Mouse (Mus musculus) midbrain, embryonic 10.5 days (tissue): ENCODE measurements around the gene Rdh19. TPM values are rescaled to one million over a fixed set of nuclear protein-coding genes. Genes with fewer than 3 reads are reported as not detected.
"Not testable (repeated sequence)": the region's sequence is repeated elsewhere in the genome, so short reads cannot be mapped to it uniquely, and the experiment has no call there.

Source experiments
- DNase-seq: peaks from one replicate; pipeline ENCODE4 v3.0.0-alpha.2; 2017; ENCODE audit warnings: low spot score
- H3K27ac ChIP-seq: fragments of 300-500 bp; sonication (generic); replicated peaks from 2 replicates; pipeline ENCODE4 v1.5.1; 2016; ENCODE audit warnings: mild to moderate bottlenecking
- H3K27me3 ChIP-seq: fragments of 300-500 bp; sonication (generic); 2 replicates; pipeline ENCODE4 v1.6.1; 2016; ENCODE audit warnings: low read depth, mild to moderate bottlenecking; ENCODE audit not compliant: poor library complexity, severe bottlenecking
- H3K36me3 ChIP-seq: fragments of 300-500 bp; sonication (generic); 2 replicates; pipeline ENCODE4 v1.6.1; 2016; ENCODE audit warnings: mild to moderate bottlenecking, moderate library complexity
- H3K4me1 ChIP-seq: fragments of 300-500 bp; sonication (generic); 2 replicates; pipeline ENCODE4 v1.6.1; 2016
- H3K4me3 ChIP-seq: fragments of 300-500 bp; sonication (generic); 2 replicates; pipeline ENCODE4 v1.5.1; 2016; ENCODE audit warnings: mild to moderate bottlenecking, moderate library complexity
- H3K9me3 ChIP-seq: fragments of 300-500 bp; sonication (generic); replicated peaks from 2 replicates; pipeline ENCODE4 v1.6.1; 2016; ENCODE audit warnings: mild to moderate bottlenecking
- WGBS: fragments of 180-500 bp; shearing (Covaris S2); methylation state at CpG from one replicate; pipeline ENCODE4 v1.1.7; 2016; 5-methylcytosine and 5-hydroxymethylcytosine counted together
- polyA plus RNA-seq: library from polyadenylated mRNA; unstranded; fragments of >200 nt; fragmentation: Nextera tagmentation; extraction: Ambion mirVana; gene quantifications from 2 replicates; pipeline ENCODE4 v1.2.1, GENCODE M21; 2016

The Rdh19 gene
- polyA plus RNA-seq, 1 experiment from 2014 or later, result not detected

GRCm38 (mm10) chr10:127886971-127887370 lies 37.2 kb downstream of the Rdh19 start:
- no peaks in the 10 kb centered on the region for H3K36me3 ChIP-seq
- 85% methylated on average over 4 of the region's 4 CpGs for WGBS
- no peak for DNase-seq
- peaks cover 7% of the 10 kb centered on the region; the same call in 1 of the 2 replicates for H3K4me1 ChIP-seq
- H3K27me3 ChIP-seq, result no peaks in the 10 kb centered on the region
- H3K9me3 ChIP-seq, result no peaks in the 10 kb centered on the region
- no peak overlapping the region for H3K4me3 ChIP-seq
- H3K27ac ChIP-seq, result no peak overlapping the region

GRCm38 (mm10) chr10:127888605-127889004 lies 38.9 kb downstream of the Rdh19 start, which contains the start of gene Rdh7:
Gene Rdh7, minus strand, starts transcription at chr10:127888817.
- no peak within 1 kb of the TSS for H3K4me3 ChIP-seq
- no peak within 1 kb of the TSS for H3K27ac ChIP-seq
- H3K4me1 ChIP-seq, result peaks cover 7% of the 10 kb centered on the region; the same call in 1 of the 2 replicates
- no peaks in the 10 kb centered on the region for H3K36me3 ChIP-seq
- no peaks in the 10 kb centered on the region for H3K27me3 ChIP-seq
- DNase-seq, result no peak
- no peaks in the 10 kb centered on the region for H3K9me3 ChIP-seq

- DNase-seq, result no peak
- Histone ChIP-seq H3K4me3 (no peak overlapping the region), H3K4me1 (peaks cover 7% of the 10 kb centered on the region; the same call in 1 of the 2 replicates), H3K27me3 (no peaks in the 10 kb centered on the region), H3K9me3 (no peaks in the 10 kb centered on the region), H3K27ac (no peak overlapping the region), H3K36me3 (no peaks in the 10 kb centered on the region)
- 76% methylated on average over 1 of the region's 1 CpGs for WGBS
Measured at GRCm38 (mm10) chr10:127891481-127891880, 41.8 kb downstream of the Rdh19 start.

- not testable (repeated sequence) for H3K36me3 ChIP-seq
- WGBS, result 62% methylated on average over 5 of the region's 5 CpGs
Measured at GRCm38 (mm10) chr10:127893163-127894022, 43.7 kb downstream of the Rdh19 start.

GRCm38 (mm10) chr10:127896705-127897104 lies 47.0 kb downstream of the Rdh19 start:
- 77% methylated on average over 5 of the region's 5 CpGs for WGBS
- Histone ChIP-seq H3K4me3 (no peak overlapping the region), H3K4me1 (no peaks in the 10 kb centered on the region), H3K9me3 (no peaks in the 10 kb centered on the region), H3K36me3 (no peaks in the 10 kb centered on the region), H3K27me3 (no peaks in the 10 kb centered on the region), H3K27ac (no peak overlapping the region)
- DNase-seq, result no peak

More at GRCm38 (mm10) chr10:127893163-127894022, 43.7 kb downstream of the Rdh19 start:
- H3K27me3 ChIP-seq, H3K9me3 ChIP-seq, H3K4me3 ChIP-seq, H3K4me1 ChIP-seq, H3K27ac ChIP-seq, DNase-seq: not testable (repeated sequence)

GRCm38 (mm10) chr10:127897506-127897905 lies 47.8 kb downstream of the Rdh19 start:
- Histone ChIP-seq H3K4me3 (no peak overlapping the region), H3K36me3 (no peaks in the 10 kb centered on the region), H3K9me3 (no peaks in the 10 kb centered on the region), H3K27me3 (no peaks in the 10 kb centered on the region), H3K4me1 (no peaks in the 10 kb centered on the region), H3K27ac (no peak overlapping the region)
- 89% methylated on average over 3 of the region's 3 CpGs for WGBS
- no peak for DNase-seq

- Histone ChIP-seq H3K4me1 (no peaks in the 10 kb centered on the region), H3K4me3 (no peak within 1 kb of the TSS), H3K9me3 (no peaks in the 10 kb centered on the region), H3K27me3 (no peaks in the 10 kb centered on the region), H3K36me3 (no peaks in the 10 kb centered on the region), H3K27ac (no peak within 1 kb of the TSS)
- 88% methylated on average over 2 of the region's 2 CpGs for WGBS
- DNase-seq, result no peak
Measured at GRCm38 (mm10) chr10:127898218-127898617, 48.5 kb downstream of the Rdh19 start, which contains the start of gene Sdr9c7. Gene Sdr9c7, plus strand, starts transcription at chr10:127898518.

GRCm38 (mm10) chr10:127899783-127900182 lies 50.1 kb downstream of the Rdh19 start:
- H3K4me3 ChIP-seq, result no peak overlapping the region
- no peak overlapping the region for H3K27ac ChIP-seq
- no peaks in the 10 kb centered on the region for H3K9me3 ChIP-seq
- 83% methylated on average over 5 of the region's 5 CpGs for WGBS
- no peaks in the 10 kb centered on the region for H3K36me3 ChIP-seq
- no peak for DNase-seq
- H3K4me1 ChIP-seq, result no peaks in the 10 kb centered on the region
- H3K27me3 ChIP-seq, result no peaks in the 10 kb centered on the region

GRCm38 (mm10) chr10:127901751-127902150 lies 52.0 kb downstream of the Rdh19 start:
- 84% methylated on average over 4 of the region's 4 CpGs for WGBS
- no peaks in the 10 kb centered on the region for H3K4me1 ChIP-seq
- H3K36me3 ChIP-seq, result no peaks in the 10 kb centered on the region
- H3K27me3 ChIP-seq, result no peaks in the 10 kb centered on the region
- no peak overlapping the region for H3K4me3 ChIP-seq
- H3K9me3 ChIP-seq, result no peaks in the 10 kb centered on the region
- no peak for DNase-seq
- H3K27ac ChIP-seq, result no peak overlapping the region

- no peaks in the 10 kb centered on the region for H3K36me3 ChIP-seq
- no peaks in the 10 kb centered on the region for H3K9me3 ChIP-seq
- whole genome bisulfite sequencing, result 46% methylated on average over 1 of the region's 1 CpGs
- DNase-seq, result no peak
- no peak overlapping the region for H3K27ac ChIP-seq
- no peaks in the 10 kb centered on the region for H3K27me3 ChIP-seq
- H3K4me3 ChIP-seq, result no peak overlapping the region
- no peaks in the 10 kb centered on the region for H3K4me1 ChIP-seq
Measured at GRCm38 (mm10) chr10:127903116-127903515, 53.4 kb downstream of the Rdh19 start.

- Histone ChIP-seq H3K36me3 (no peaks in the 10 kb centered on the region), H3K27ac (no peak overlapping the region), H3K4me1 (no peaks in the 10 kb centered on the region), H3K27me3 (no peaks in the 10 kb centered on the region), H3K9me3 (no peaks in the 10 kb centered on the region), H3K4me3 (no peak overlapping the region)
- no peak for DNase-seq
- 85% methylated on average over 7 of the region's 7 CpGs for WGBS
Measured at GRCm38 (mm10) chr10:127904718-127905446, 55.2 kb downstream of the Rdh19 start.

- Histone ChIP-seq H3K9me3 (no peaks in the 10 kb centered on the region), H3K4me3 (no peak overlapping the region), H3K27ac (no peak overlapping the region), H3K36me3 (no peaks in the 10 kb centered on the region), H3K27me3 (no peaks in the 10 kb centered on the region), H3K4me1 (no peaks in the 10 kb centered on the region)
- DNase-seq, result no peak
- WGBS, result 67% methylated on average over 2 of the region's 2 CpGs
Measured at GRCm38 (mm10) chr10:127906138-127906537, 56.4 kb downstream of the Rdh19 start.

- no peaks in the 10 kb centered on the region for H3K36me3 ChIP-seq
- DNase-seq, result no peak
- H3K4me1 ChIP-seq, result no peaks in the 10 kb centered on the region
- H3K27me3 ChIP-seq, result no peaks in the 10 kb centered on the region
- H3K27ac ChIP-seq, result no peak overlapping the region
- no peaks in the 10 kb centered on the region for H3K9me3 ChIP-seq
- no peak overlapping the region for H3K4me3 ChIP-seq
Measured at GRCm38 (mm10) chr10:127907386-127907951, 57.7 kb downstream of the Rdh19 start.
